Mouse (Mus musculus) heart, postnatal 0 days (tissue): ENCODE results near the gene Itga5.

Experiments used
- CTCF ChIP-seq: IDR thresholded peaks from 2 replicates; pipeline ENCODE4 v1.5.1; 2016; ENCODE audit warnings: antibody characterized with exemption, control low read depth, low read depth
- EP300 ChIP-seq: IDR thresholded peaks from 2 replicates; pipeline ENCODE4 v1.6.1; 2016; ENCODE audit warnings: antibody characterized with exemption, low read depth

DNA sequence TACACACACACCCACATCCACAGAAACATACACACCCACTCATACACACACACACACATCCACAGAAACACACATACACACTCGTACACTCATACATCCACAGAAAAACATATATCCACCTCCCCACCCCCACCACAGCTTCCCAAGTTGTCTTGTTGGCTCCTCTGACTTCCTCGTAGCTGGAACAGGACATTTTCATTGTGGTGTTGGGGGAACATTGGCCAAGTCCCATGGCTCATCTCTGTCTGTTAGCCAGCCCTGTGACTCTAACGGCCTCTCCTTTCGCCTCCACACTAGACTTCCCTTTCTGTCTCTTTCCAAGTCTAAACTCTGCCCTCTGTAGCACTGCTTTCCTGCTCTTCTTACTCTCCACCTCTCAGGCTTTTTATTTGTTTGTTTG, 8.7 kb downstream of the Itga5 start:
- TF ChIP-seq CTCF = no peak
- no peak for TF ChIP-seq EP300
